Mouse (Mus musculus): ENCODE data around the gene Rpp38. TPM values are rescaled to one million over a fixed set of nuclear protein-coding genes. Genes with fewer than 3 reads are reported as not detected.

Gene Rpp38
- polyA plus RNA-seq, 1 experiment from 2014 or later: 20.5 TPM

GRCm38 (mm10) chr2:3305426-3306025 lies 26.9 kb downstream of the Rpp38 start:
- no peaks in the 10 kb centered on the region for H3K9me3 ChIP-seq (ENCODE audit: control insufficient read depth, low read length)
- ATAC-seq (ENCODE audit: low FRiP score) (no peak), DNase-seq (ENCODE audit: low spot score) (no peak)
- no peak overlapping the region for H3K4me2 ChIP-seq (replicated peaks; ENCODE audit: low read depth, low read length)
- H3K9ac ChIP-seq (ENCODE audit: low read depth, low read length): no peak overlapping the region
- H3K4me1 ChIP-seq (replicated peaks; ENCODE audit: control insufficient read depth, insufficient read depth, low read length): no peaks in the 10 kb centered on the region
- H3K4me3 ChIP-seq (ENCODE audit: low read depth, low read length): no peak overlapping the region
- H3K36me3 ChIP-seq (ENCODE audit: control insufficient read depth, insufficient read depth, low read length): no peaks in the 10 kb centered on the region
- WGBS: 90% methylated on average over 3 of the region's 3 CpGs
- H3K27me3 ChIP-seq (ENCODE audit: control insufficient read depth, insufficient read depth, low read length): no peaks in the 10 kb centered on the region
- no peak overlapping the region for H3K27ac ChIP-seq (ENCODE audit: low read depth, low read length)

- H3K4me3 ChIP-seq (ENCODE audit: low read depth, low read length): no peak overlapping the region
- ATAC-seq (ENCODE audit: low FRiP score): no peak
- 92% methylated on average over 7 of the region's 7 CpGs for WGBS
- no peak for DNase-seq (ENCODE audit: low spot score)
- H3K9ac ChIP-seq (ENCODE audit: low read depth, low read length): no peak overlapping the region
- H3K4me1 ChIP-seq (replicated peaks; ENCODE audit: control insufficient read depth, insufficient read depth, low read length): no peaks in the 10 kb centered on the region
- no peaks in the 10 kb centered on the region for H3K27me3 ChIP-seq (ENCODE audit: control insufficient read depth, insufficient read depth, low read length)
- H3K9me3 ChIP-seq (ENCODE audit: control insufficient read depth, low read length): no peaks in the 10 kb centered on the region
- H3K4me2 ChIP-seq (replicated peaks; ENCODE audit: low read depth, low read length): no peak overlapping the region
- H3K36me3 ChIP-seq (ENCODE audit: control insufficient read depth, insufficient read depth, low read length): no peaks in the 10 kb centered on the region
- no peak overlapping the region for H3K27ac ChIP-seq (ENCODE audit: low read depth, low read length)
Observed at GRCm38 (mm10) chr2:3295826-3296225, 36.6 kb downstream of the Rpp38 start.

GRCm38 (mm10) chr2:3292170-3292569 lies 40.3 kb downstream of the Rpp38 start:
- Histone ChIP-seq H3K36me3 (ENCODE audit: control insufficient read depth, insufficient read depth, low read length) (no peaks in the 10 kb centered on the region), H3K9me3 (ENCODE audit: control insufficient read depth, low read length) (no peaks in the 10 kb centered on the region), H3K4me2 (replicated peaks; ENCODE audit: low read depth, low read length) (no peak overlapping the region), H3K27ac (ENCODE audit: low read depth, low read length) (no peak overlapping the region), H3K4me3 (ENCODE audit: low read depth, low read length) (no peak overlapping the region), H3K4me1 (replicated peaks; ENCODE audit: control insufficient read depth, insufficient read depth, low read length) (no peaks in the 10 kb centered on the region), H3K9ac (ENCODE audit: low read depth, low read length) (no peak overlapping the region), H3K27me3 (ENCODE audit: control insufficient read depth, insufficient read depth, low read length) (no peaks in the 10 kb centered on the region)
- 84% methylated on average over 1 of the region's 1 CpGs for WGBS
- DNase-seq (ENCODE audit: low spot score): no peak
- ATAC-seq (ENCODE audit: low FRiP score): no peak

GRCm38 (mm10) chr2:3289581-3289980 lies 42.9 kb downstream of the Rpp38 start:
- no peak overlapping the region for H3K4me2 ChIP-seq (replicated peaks; ENCODE audit: low read depth, low read length)
- no peaks in the 10 kb centered on the region for H3K9me3 ChIP-seq (ENCODE audit: control insufficient read depth, low read length)
- H3K4me3 ChIP-seq (ENCODE audit: low read depth, low read length): no peak overlapping the region
- 88% methylated on average over 1 of the region's 1 CpGs for WGBS
- no peak overlapping the region for H3K9ac ChIP-seq (ENCODE audit: low read depth, low read length)
- DNase-seq (ENCODE audit: low spot score) (no peak), ATAC-seq (ENCODE audit: low FRiP score) (no peak)
- no peaks in the 10 kb centered on the region for H3K4me1 ChIP-seq (replicated peaks; ENCODE audit: control insufficient read depth, insufficient read depth, low read length)
- H3K36me3 ChIP-seq (ENCODE audit: control insufficient read depth, insufficient read depth, low read length): no peaks in the 10 kb centered on the region
- H3K27ac ChIP-seq (ENCODE audit: low read depth, low read length): no peak overlapping the region
- H3K27me3 ChIP-seq (ENCODE audit: control insufficient read depth, insufficient read depth, low read length): no peaks in the 10 kb centered on the region

- Histone ChIP-seq H3K9me3 (ENCODE audit: control insufficient read depth, low read length) (no peaks in the 10 kb centered on the region), H3K4me2 (replicated peaks; ENCODE audit: low read depth, low read length) (no peak overlapping the region), H3K4me3 (ENCODE audit: low read depth, low read length) (no peak overlapping the region), H3K4me1 (replicated peaks; ENCODE audit: control insufficient read depth, insufficient read depth, low read length) (no peaks in the 10 kb centered on the region), H3K27ac (ENCODE audit: low read depth, low read length) (no peak overlapping the region), H3K9ac (ENCODE audit: low read depth, low read length) (no peak overlapping the region), H3K36me3 (ENCODE audit: control insufficient read depth, insufficient read depth, low read length) (no peaks in the 10 kb centered on the region), H3K27me3 (ENCODE audit: control insufficient read depth, insufficient read depth, low read length) (no peaks in the 10 kb centered on the region)
- WGBS: 88% methylated on average over 2 of the region's 2 CpGs
- no peak for DNase-seq (ENCODE audit: low spot score)
- ATAC-seq (ENCODE audit: low FRiP score): no peak
Observed at GRCm38 (mm10) chr2:3286243-3286642, 46.2 kb downstream of the Rpp38 start.

GRCm38 (mm10) chr2:3285709-3286108 lies 46.7 kb downstream of the Rpp38 start:
- H3K27me3 ChIP-seq (ENCODE audit: control insufficient read depth, insufficient read depth, low read length): no peaks in the 10 kb centered on the region
- no peak for DNase-seq (ENCODE audit: low spot score)
- H3K27ac ChIP-seq (ENCODE audit: low read depth, low read length): no peak overlapping the region
- H3K4me3 ChIP-seq (ENCODE audit: low read depth, low read length): no peak overlapping the region
- H3K9me3 ChIP-seq (ENCODE audit: control insufficient read depth, low read length): no peaks in the 10 kb centered on the region
- no peak for ATAC-seq (ENCODE audit: low FRiP score)
- 84% methylated on average over 3 of the region's 3 CpGs for WGBS
- no peak overlapping the region for H3K9ac ChIP-seq (ENCODE audit: low read depth, low read length)
- H3K4me1 ChIP-seq (replicated peaks; ENCODE audit: control insufficient read depth, insufficient read depth, low read length): no peaks in the 10 kb centered on the region
- H3K4me2 ChIP-seq (replicated peaks; ENCODE audit: low read depth, low read length): no peak overlapping the region
- no peaks in the 10 kb centered on the region for H3K36me3 ChIP-seq (ENCODE audit: control insufficient read depth, insufficient read depth, low read length)

GRCm38 (mm10) chr2:3285181-3285530 lies 47.3 kb downstream of the Rpp38 start:
- Histone ChIP-seq H3K4me3 (ENCODE audit: low read depth, low read length) (peak overlapping the region; percentile 80), H3K36me3 (ENCODE audit: control insufficient read depth, insufficient read depth, low read length) (no peaks in the 10 kb centered on the region), H3K9ac (ENCODE audit: low read depth, low read length) (peak overlapping the region; percentile 80), H3K4me1 (replicated peaks; ENCODE audit: control insufficient read depth, insufficient read depth, low read length) (no peaks in the 10 kb centered on the region), H3K27me3 (ENCODE audit: control insufficient read depth, insufficient read depth, low read length) (no peaks in the 10 kb centered on the region), H3K27ac (ENCODE audit: low read depth, low read length) (no peak overlapping the region), H3K4me2 (replicated peaks; ENCODE audit: low read depth, low read length) (peak overlapping the region; percentile 86), H3K9me3 (ENCODE audit: control insufficient read depth, low read length) (no peaks in the 10 kb centered on the region)
- ATAC-seq (ENCODE audit: low FRiP score): no peak
- WGBS: 1% methylated on average over 6 of the region's 6 CpGs
- DNase-seq (ENCODE audit: low spot score): no peak

- Histone ChIP-seq H3K36me3 (ENCODE audit: control insufficient read depth, insufficient read depth, low read length) (no peaks in the 10 kb centered on the region), H3K4me2 (replicated peaks; ENCODE audit: low read depth, low read length) (peak overlapping the region; percentile 86), H3K9ac (ENCODE audit: low read depth, low read length) (peak overlapping the region; percentile 80), H3K4me1 (replicated peaks; ENCODE audit: control insufficient read depth, insufficient read depth, low read length) (no peaks in the 10 kb centered on the region), H3K9me3 (ENCODE audit: control insufficient read depth, low read length) (no peaks in the 10 kb centered on the region), H3K27me3 (ENCODE audit: control insufficient read depth, insufficient read depth, low read length) (no peaks in the 10 kb centered on the region), H3K4me3 (ENCODE audit: low read depth, low read length) (peak overlapping the region; percentile 80), H3K27ac (ENCODE audit: low read depth, low read length) (peak overlapping the region; percentile 85)
- DNase-seq (ENCODE audit: low spot score): peak; percentile 76
- WGBS: under 1% methylated on average over 57 of the region's 60 CpGs
- peak; percentile 3 for ATAC-seq (ENCODE audit: low FRiP score)
Observed at GRCm38 (mm10) chr2:3284473-3285180, 47.8 kb downstream of the Rpp38 start.

Data from hindbrain, embryonic 11.5 days (tissue).